Mouse (Mus musculus) limb, embryonic 15.5 days (tissue): ENCODE measurements around the gene Serinc3. TPM values are rescaled to one million over a fixed set of nuclear protein-coding genes. Genes with fewer than 3 reads are reported as not detected.
"Not testable (repeated sequence)": the region's sequence is repeated elsewhere in the genome, so short reads cannot be mapped to it uniquely, and the experiment has no call there.

ENCODE experiments used
- ATAC-seq: fragments of 200-750 bp; cut with Nextera tagmentation; 2 replicates; pipeline ENCODE4 v1.8.0; 2017; ENCODE audit warnings: low read depth, moderate TSS enrichment; ENCODE audit not compliant: insufficient number of reproducible peaks, low FRiP score, low TSS enrichment
- H3K27ac ChIP-seq: fragments of 300-500 bp; sonication (generic); 2 replicates; pipeline ENCODE4 v1.5.1; 2015; ENCODE audit warnings: moderate library complexity, mild to moderate bottlenecking, inconsistent platforms
- H3K27me3 ChIP-seq: fragments of 300-500 bp; sonication (generic); 2 replicates; pipeline ENCODE4 v1.6.1; 2015; ENCODE audit warnings: inconsistent platforms
- H3K36me3 ChIP-seq: fragments of 300-500 bp; sonication (generic); 2 replicates; pipeline ENCODE4 v1.6.1; 2015; ENCODE audit warnings: inconsistent platforms
- H3K4me1 ChIP-seq: fragments of 300-500 bp; sonication (generic); 2 replicates; pipeline ENCODE4 v1.6.1; 2015; ENCODE audit warnings: inconsistent platforms
- H3K4me2 ChIP-seq: fragments of 300-500 bp; sonication (generic); 2 replicates; pipeline ENCODE4 v1.6.1; 2015; ENCODE audit warnings: mild to moderate bottlenecking, inconsistent platforms
- H3K4me3 ChIP-seq: fragments of 300-500 bp; sonication (generic); 2 replicates; pipeline ENCODE4 v1.5.1; 2015; ENCODE audit warnings: mild to moderate bottlenecking, inconsistent platforms
- H3K9ac ChIP-seq: fragments of 300-500 bp; sonication (generic); 2 replicates; pipeline ENCODE4 v1.6.1; 2015; ENCODE audit warnings: inconsistent platforms
- H3K9me3 ChIP-seq: fragments of 300-500 bp; sonication (generic); 2 replicates; pipeline ENCODE4 v1.6.1; 2016; ENCODE audit warnings: inconsistent platforms
- WGBS: fragments of 180-500 bp; shearing (Covaris S2); methylation state at CpG from one replicate; pipeline ENCODE4 v1.1.7; 2015; 5-methylcytosine and 5-hydroxymethylcytosine counted together
- polyA plus RNA-seq: library from polyadenylated mRNA; unstranded; fragments of >200 nt; fragmentation: Nextera tagmentation; extraction: Ambion mirVana; gene quantifications from 2 replicates; pipeline ENCODE4 v1.2.1, GENCODE M21; 2015

The Serinc3 gene
- polyA plus RNA-seq, 1 experiment from 2014 or later = 40.3 TPM

- peaks cover 17% of the 10 kb centered on the region; the same call in 1 of the 2 replicates for H3K4me1 ChIP-seq
- no peak overlapping the region for H3K4me2 ChIP-seq
- H3K27ac ChIP-seq = no peak overlapping the region
- H3K36me3 ChIP-seq = no peaks in the 10 kb centered on the region
- no peak for ATAC-seq
- WGBS = 56% methylated on average over 6 of the region's 6 CpGs
- H3K4me3 ChIP-seq = no peak overlapping the region
- H3K9me3 ChIP-seq = no peaks in the 10 kb centered on the region
- H3K9ac ChIP-seq = no peak overlapping the region
- no peaks in the 10 kb centered on the region for H3K27me3 ChIP-seq
Measured at GRCm38 (mm10) chr2:163661371-163661850, 16.5 kb upstream of the Serinc3 start.

- WGBS = 85% methylated on average over 5 of the region's 5 CpGs
- peaks cover 17% of the 10 kb centered on the region; the same call in 1 of the 2 replicates for H3K4me1 ChIP-seq
Measured at GRCm38 (mm10) chr2:163660103-163660701, 15.3 kb upstream of the Serinc3 start.

GRCm38 (mm10) chr2:163659431-163659830, 14.5 kb upstream of the Serinc3 start:
- H3K36me3 ChIP-seq = no peaks in the 10 kb centered on the region
- peaks cover 17% of the 10 kb centered on the region; the same call in 1 of the 2 replicates for H3K4me1 ChIP-seq
- no peak overlapping the region for H3K27ac ChIP-seq
- no peaks in the 10 kb centered on the region for H3K27me3 ChIP-seq
- H3K4me3 ChIP-seq = peak overlapping the region; percentile 81
- ATAC-seq = no peak
- no peak overlapping the region for H3K9ac ChIP-seq
- H3K4me2 ChIP-seq = peak overlapping the region; percentile 65
- WGBS = 72% methylated on average over 12 of the region's 12 CpGs
- H3K9me3 ChIP-seq = no peaks in the 10 kb centered on the region

More at GRCm38 (mm10) chr2:163660103-163660701, 15.3 kb upstream of the Serinc3 start:
- Histone ChIP-seq H3K9me3 (no peaks in the 10 kb centered on the region), H3K4me2 (no peak overlapping the region), H3K9ac (no peak overlapping the region), H3K4me3 (no peak overlapping the region), H3K27ac (no peak overlapping the region), H3K36me3 (no peaks in the 10 kb centered on the region), H3K27me3 (no peaks in the 10 kb centered on the region)
- ATAC-seq = no peak

- H3K27ac ChIP-seq = peak overlapping the region; percentile 66
- H3K36me3 ChIP-seq = no peaks in the 10 kb centered on the region
- WGBS = under 1% methylated on average over 8 of the region's 8 CpGs
Measured at GRCm38 (mm10) chr2:163658941-163659340, 14.0 kb upstream of the Serinc3 start.

GRCm38 (mm10) chr2:163657975-163658886, 13.3 kb upstream of the Serinc3 start, which contains the start of gene Pkig:
TSS of gene Pkig (plus strand) at chr2:163658386.
- Histone ChIP-seq H3K36me3 (no peaks in the 10 kb centered on the region), H3K4me1 (peaks cover 17% of the 10 kb centered on the region; the same call in 1 of the 2 replicates), H3K27ac (peak within 1 kb of the TSS; percentile 85), H3K9ac (peak within 1 kb of the TSS; percentile 76), H3K27me3 (no peaks in the 10 kb centered on the region), H3K4me3 (peak within 1 kb of the TSS; percentile 81), H3K4me2 (peak within 1 kb of the TSS; percentile 65), H3K9me3 (no peaks in the 10 kb centered on the region)
- WGBS = under 1% methylated on average over 71 of the region's 71 CpGs
- ATAC-seq = peak; percentile 87

More at GRCm38 (mm10) chr2:163658941-163659340, 14.0 kb upstream of the Serinc3 start:
- peaks cover 17% of the 10 kb centered on the region; the same call in 1 of the 2 replicates for H3K4me1 ChIP-seq
- no peaks in the 10 kb centered on the region for H3K9me3 ChIP-seq
- H3K9ac ChIP-seq = peak overlapping the region; percentile 76; the same call in 1 of the 2 replicates
- no peak for ATAC-seq
- peak overlapping the region; percentile 81 for H3K4me3 ChIP-seq
- H3K4me2 ChIP-seq = peak overlapping the region; percentile 65
- no peaks in the 10 kb centered on the region for H3K27me3 ChIP-seq

GRCm38 (mm10) chr2:163657486-163657885, 12.6 kb upstream of the Serinc3 start:
- no peaks in the 10 kb centered on the region for H3K27me3 ChIP-seq
- H3K4me2 ChIP-seq = no peak overlapping the region
- ATAC-seq = no peak
- H3K36me3 ChIP-seq = no peaks in the 10 kb centered on the region
- no peak overlapping the region for H3K27ac ChIP-seq
- 83% methylated on average over 2 of the region's 2 CpGs for WGBS
- no peak overlapping the region for H3K9ac ChIP-seq
- no peak overlapping the region for H3K4me3 ChIP-seq
- H3K4me1 ChIP-seq = peaks cover 17% of the 10 kb centered on the region; the same call in 1 of the 2 replicates
- H3K9me3 ChIP-seq = no peaks in the 10 kb centered on the region

- 97% methylated on average over 9 of the region's 12 CpGs for WGBS
- not testable (repeated sequence) for H3K27ac ChIP-seq, H3K9me3 ChIP-seq, H3K4me1 ChIP-seq, H3K36me3 ChIP-seq, H3K27me3 ChIP-seq, ATAC-seq, H3K4me2 ChIP-seq, H3K9ac ChIP-seq, H3K4me3 ChIP-seq
Measured at GRCm38 (mm10) chr2:163655699-163656098, 10.8 kb upstream of the Serinc3 start.

- H3K27me3 ChIP-seq = no peaks in the 10 kb centered on the region
- H3K9me3 ChIP-seq = peaks cover 4% of the 10 kb centered on the region; the same call in 1 of the 2 replicates
- H3K9ac ChIP-seq = no peak overlapping the region
- ATAC-seq = no peak
- H3K27ac ChIP-seq = no peak overlapping the region
- WGBS = 89% methylated on average over 5 of the region's 5 CpGs
- H3K4me2 ChIP-seq = no peak overlapping the region
- H3K4me3 ChIP-seq = no peak overlapping the region
- H3K4me1 ChIP-seq = peaks cover 12% of the 10 kb centered on the region
- H3K36me3 ChIP-seq = no peaks in the 10 kb centered on the region
Measured at GRCm38 (mm10) chr2:163646461-163647080, 1.6 kb upstream of the Serinc3 start.

- H3K9me3 ChIP-seq = peaks cover 4% of the 10 kb centered on the region; the same call in 1 of the 2 replicates
- no peak for ATAC-seq
- H3K9ac ChIP-seq = no peak overlapping the region
- H3K27me3 ChIP-seq = no peaks in the 10 kb centered on the region
- 77% methylated on average over 11 of the region's 11 CpGs for WGBS
- H3K4me2 ChIP-seq = peak overlapping the region; percentile 42; the same call in 1 of the 2 replicates
- H3K4me3 ChIP-seq = 0 out of 2 replicates have a peak overlapping the region, but pooled peaks have one; percentile 99
- H3K4me1 ChIP-seq = peaks cover 12% of the 10 kb centered on the region
- no peaks in the 10 kb centered on the region for H3K36me3 ChIP-seq
- H3K27ac ChIP-seq = no peak overlapping the region
Measured at GRCm38 (mm10) chr2:163645700-163646460, 949 bp upstream of the Serinc3 start.

GRCm38 (mm10) chr2:163644047-163644446, 884 bp downstream of the Serinc3 start:
- no peaks in the 10 kb centered on the region for H3K27me3 ChIP-seq
- 2% methylated on average over 4 of the region's 4 CpGs for WGBS
- 0 out of 2 replicates have a peak, but pooled peaks cover 2% of the 10 kb centered on the region for H3K36me3 ChIP-seq
- peak overlapping the region; percentile 97 for H3K9ac ChIP-seq
- no peaks in the 10 kb centered on the region for H3K9me3 ChIP-seq
- peak overlapping the region; percentile 44 for H3K4me2 ChIP-seq
- H3K4me1 ChIP-seq = peaks cover 12% of the 10 kb centered on the region
- H3K27ac ChIP-seq = peak overlapping the region; percentile 99
- H3K4me3 ChIP-seq = peak overlapping the region; percentile 99
- no peak for ATAC-seq

- ATAC-seq = no peak
- Histone ChIP-seq H3K9ac (no peak overlapping the region), H3K4me2 (peak overlapping the region; percentile 44), H3K27ac (no peak overlapping the region), H3K36me3 (0 out of 2 replicates have a peak, but pooled peaks cover 2% of the 10 kb centered on the region), H3K4me1 (peaks cover 12% of the 10 kb centered on the region), H3K9me3 (no peaks in the 10 kb centered on the region), H3K27me3 (no peaks in the 10 kb centered on the region), H3K4me3 (peak overlapping the region; percentile 99)
- 71% methylated on average over 2 of the region's 2 CpGs for WGBS
Measured at GRCm38 (mm10) chr2:163643576-163643971, 1.4 kb downstream of the Serinc3 start.
